Mouse (Mus musculus) lung, postnatal 0 days (tissue): Measurements from ENCODE around the gene BC005537.

ENCODE experiments used
- CTCF ChIP-seq: IDR thresholded peaks from 2 replicates; pipeline ENCODE4 v1.5.1; 2016; ENCODE audit warnings: antibody characterized with exemption, mild to moderate bottlenecking
- EP300 ChIP-seq: IDR thresholded peaks from 2 replicates; pipeline ENCODE4 v1.6.1; 2016; ENCODE audit warnings: antibody characterized with exemption, mild to moderate bottlenecking, control low read depth

DNA sequence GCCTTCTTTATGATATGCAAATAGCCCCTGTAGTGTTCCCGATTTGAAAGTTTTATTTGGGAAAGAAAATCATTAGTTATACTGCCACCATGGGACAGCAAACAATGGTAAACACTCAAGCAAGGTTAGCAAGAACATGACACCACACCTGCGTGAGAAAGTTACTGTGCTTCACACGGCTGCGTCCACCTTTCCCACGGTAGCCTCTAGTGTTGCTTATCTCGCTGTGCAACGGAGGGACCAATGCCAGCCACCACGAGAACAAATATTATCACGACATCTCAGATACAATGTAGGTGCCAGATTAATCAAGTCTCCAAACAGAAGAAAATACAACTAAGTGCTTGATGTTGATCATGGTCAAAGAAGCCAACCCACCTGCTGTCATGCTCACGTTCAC, 42.0 kb upstream of the BC005537 start:
- TF ChIP-seq CTCF = no peak
- no peak for TF ChIP-seq EP300
